Mouse (Mus musculus): ENCODE measurements around the gene Rhbdf2.
"Not testable (repeated sequence)": the region's sequence is repeated elsewhere in the genome, so short reads cannot be mapped to it uniquely, and the experiment has no call there.

Gene Rhbdf2

DNA sequence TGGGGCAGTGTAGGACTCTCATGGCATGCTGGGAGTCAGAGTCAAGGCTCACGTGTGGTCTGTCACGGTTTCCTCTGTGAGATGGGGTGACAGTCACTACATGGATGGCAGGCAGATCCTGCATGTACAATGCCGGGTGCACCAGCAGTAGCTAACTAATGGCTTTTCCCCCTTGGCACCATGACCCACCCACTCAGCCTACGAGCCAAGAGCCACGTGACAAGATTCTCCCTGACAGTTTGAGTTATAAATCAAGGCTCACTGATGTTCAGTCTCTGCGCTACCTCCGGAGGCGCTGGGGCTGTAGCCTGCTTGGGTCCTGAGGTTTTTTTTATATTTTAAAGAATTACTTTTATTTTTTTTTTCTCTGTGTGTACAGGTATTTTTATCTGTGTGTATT lies 7.3 kb downstream of the Rhbdf2 start:
- no peak for DNase-seq (ENCODE audit: low spot score in 2 of 2)

DNA sequence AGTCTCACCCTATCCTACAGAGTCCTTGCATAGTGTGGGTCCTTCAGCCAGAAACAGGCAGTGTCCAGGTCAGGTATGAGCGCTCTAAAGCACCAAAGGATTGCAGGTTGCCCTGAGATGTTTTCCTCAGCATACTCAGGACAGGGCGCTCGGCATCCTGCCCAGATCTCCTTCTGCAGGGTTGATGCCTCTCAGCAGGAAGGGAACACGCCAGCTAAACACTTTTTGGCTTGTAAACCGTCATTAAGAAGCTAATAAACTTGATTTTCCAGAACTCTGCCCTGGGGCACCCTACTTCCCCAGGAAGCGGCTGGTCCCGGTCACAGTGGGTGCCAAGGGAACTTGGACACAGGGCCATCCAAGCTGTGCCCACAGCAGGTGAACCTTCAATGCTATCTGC lies 7.7 kb downstream of the Rhbdf2 start:
- no peak for DNase-seq (ENCODE audit: low spot score in 2 of 2)

DNA sequence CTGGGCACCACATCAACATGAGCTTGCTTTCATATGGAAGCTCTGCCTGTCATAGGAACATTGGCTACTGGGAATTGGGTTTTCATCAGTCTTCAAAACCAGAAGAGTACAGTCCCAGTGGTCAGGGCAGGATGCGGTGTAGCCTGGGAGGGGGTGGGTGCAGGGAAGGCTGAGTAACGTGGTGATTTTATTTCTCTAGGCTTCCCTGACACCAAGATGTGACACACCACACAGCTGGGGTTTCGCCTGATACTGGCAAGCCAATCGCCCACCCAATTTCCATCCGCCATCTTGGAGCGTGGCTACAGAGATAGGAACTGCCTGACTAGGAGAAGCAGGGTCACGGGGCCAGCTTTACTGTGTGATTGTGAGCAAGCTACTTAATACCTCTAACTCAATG lies 8.2 kb downstream of the Rhbdf2 start:
- DNase-seq (ENCODE audit: low spot score in 2 of 2) = no peak

DNA sequence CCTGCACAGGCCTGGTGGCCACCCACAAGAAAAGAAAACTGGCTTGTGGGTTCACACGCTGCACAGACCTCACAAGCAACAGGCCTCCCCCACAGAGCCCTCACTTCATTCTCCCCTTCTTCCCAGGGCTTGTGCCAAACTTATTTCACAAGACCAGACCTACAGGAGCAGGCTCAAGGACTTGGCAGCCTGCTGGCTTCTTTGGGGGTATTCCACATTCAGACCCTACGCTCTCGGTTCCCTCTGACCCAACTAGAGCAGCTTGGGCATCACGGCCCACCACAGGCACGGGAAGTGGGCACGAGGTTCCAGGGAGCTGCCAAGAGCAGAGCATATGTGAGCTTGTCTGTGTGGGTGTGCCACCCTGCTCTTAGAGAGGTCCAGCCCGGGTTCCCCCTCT lies 9.2 kb downstream of the Rhbdf2 start:
- DNase-seq (ENCODE audit: low spot score in 2 of 2) = no peak

DNA sequence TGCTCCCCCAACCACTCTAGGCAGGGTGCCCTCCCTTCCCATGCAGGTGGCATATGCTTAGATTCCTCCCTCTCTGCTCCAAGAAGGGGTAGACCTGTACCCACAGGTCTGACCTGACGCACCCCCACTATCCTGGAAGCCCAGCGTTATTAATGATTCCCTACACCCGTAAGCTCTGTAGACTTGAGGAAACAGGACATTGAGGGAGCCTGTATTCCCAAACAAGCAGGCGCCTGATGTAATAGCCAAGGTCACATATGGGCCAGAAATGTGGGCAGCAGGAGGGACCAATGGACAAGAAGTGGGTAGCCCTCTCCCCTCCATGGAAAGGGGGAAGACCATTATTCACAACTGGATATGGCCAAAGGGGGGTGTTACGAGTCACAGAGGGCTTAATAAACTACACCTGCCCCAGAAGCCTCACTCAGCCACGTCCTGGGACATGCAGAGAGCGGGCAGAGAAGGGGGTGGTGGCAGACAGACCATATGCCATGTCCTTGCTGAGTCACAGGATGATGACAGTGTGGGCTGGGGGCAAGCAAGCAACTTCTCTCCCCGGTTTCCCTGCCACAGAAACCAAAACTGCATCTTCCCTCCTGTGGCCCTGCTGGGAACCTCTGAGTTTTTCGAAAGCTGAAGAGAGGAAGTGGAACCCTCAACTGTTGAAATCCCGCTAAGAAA lies 10.2 kb downstream of the Rhbdf2 start:
- DNase-seq (ENCODE audit: low spot score in 2 of 2) = no peak

DNA sequence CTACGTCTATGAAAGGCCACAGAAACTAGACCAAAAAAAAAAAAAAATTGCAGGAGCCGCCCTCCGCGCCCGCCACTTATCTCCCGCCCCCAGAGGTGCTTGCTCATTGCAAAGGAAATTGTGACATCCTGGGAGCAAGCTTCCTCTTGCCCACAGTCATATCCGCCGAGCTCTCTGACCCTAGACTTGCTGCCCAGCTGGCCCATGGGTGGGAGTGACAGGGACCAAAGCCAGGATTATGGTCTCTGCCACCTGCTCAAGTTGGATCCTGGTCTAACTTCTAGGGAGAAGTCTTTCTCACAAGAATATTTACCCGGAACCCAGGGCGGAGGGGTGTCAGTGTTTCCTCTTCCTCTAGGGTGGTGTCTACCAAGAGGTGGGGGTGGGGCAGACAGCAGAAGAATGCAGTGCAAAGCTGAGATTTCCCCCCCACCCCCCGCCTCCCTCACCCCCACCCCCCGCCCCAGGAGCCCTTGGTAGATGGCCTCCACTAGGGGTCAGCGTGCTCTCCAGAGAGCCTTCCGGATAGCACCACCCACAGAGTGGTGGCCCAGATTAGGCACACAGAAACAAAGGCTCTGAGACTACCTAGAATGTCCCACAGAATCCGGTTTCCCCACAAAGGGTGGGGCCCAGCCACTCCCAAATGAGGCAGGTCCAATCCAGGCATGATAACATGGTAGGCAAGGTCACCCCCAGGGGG lies 10.9 kb downstream of the Rhbdf2 start:
- peak; percentile 81 to 85 for DNase-seq (ENCODE audit: low spot score in 2 of 2)

DNA sequence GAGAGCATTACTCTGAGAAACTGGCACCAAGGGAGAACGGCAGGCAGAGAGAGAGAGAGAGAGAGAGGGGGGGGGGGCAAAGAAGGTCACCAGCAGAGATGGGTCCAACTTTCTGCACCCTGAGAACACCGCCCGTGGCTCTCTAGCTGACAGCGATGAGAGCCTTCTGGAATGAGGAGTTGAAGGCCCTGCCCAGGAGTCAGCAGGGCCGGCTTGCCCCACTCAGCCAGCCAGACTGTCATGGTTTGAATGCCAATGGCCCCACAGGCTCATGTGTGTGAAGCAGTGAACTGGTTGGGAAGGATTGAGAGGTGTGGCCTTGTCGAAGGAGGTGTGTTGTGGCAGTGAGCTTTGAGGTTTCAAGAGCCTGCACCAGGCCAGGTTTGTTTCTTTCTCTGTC lies 13.6 kb downstream of the Rhbdf2 start:
- DNase-seq (ENCODE audit: low spot score in 2 of 2) = no peak

DNA sequence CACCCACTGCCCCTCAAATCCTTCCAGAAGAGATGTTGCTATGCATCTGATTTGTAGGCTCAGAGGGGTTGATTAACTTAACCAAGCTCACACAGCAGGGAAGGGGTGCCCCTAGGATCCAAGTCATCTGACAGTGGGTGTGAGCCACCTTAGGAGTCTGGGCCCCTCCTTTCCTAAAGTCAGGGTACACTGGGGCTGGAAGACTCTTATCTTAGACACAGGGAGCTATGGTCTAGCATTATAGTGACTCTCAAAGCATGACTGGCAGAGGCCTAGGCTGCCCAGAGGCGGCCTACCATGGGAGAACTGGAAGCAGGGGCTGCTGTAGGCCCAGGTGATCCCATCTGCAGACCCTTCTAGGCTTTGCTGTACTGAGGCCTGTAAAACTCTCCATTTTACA lies 14.3 kb downstream of the Rhbdf2 start:
- DNase-seq (ENCODE audit: low spot score in 2 of 2) = no peak

DNA sequence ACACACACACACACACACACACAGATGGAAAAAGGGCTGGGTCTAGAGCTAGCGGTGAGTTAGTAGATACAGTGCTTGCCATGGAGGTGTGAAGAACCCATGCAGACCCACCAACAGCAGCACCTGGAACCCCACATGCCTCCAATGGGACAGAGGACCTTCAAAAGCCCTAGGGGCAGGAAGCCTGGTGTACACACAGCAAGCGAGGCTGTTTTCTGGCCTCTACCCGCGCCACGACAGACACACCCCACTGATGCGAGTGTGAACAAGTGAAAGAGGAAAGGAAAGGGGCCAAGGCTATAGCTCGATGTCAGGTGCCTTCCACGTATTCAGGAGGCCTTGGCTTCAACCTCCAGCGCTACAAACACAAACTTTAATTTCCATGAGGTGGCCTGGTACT lies 14.9 kb downstream of the Rhbdf2 start:
- no peak for DNase-seq (ENCODE audit: low spot score in 2 of 2)

DNA sequence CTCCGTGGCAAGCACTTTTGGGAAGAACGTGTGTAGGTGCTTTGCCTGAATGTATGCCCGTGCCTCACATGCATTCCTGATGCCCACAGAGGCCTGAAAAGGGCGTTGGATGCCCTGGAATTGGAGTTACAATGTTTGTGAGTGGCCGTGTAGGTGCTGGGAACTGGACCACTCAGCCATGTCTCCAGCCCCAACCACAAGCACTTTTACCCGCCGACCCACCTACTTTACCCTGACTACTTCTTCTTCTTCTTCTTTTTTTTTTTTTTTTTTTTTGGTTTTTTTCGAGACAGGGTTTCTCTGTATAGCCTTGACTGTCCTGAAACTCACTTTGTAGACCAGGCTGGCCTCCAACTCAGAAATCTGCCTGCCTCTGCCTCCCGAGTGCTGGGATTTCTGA lies 15.7 kb downstream of the Rhbdf2 start:
- DNase-seq (ENCODE audit: low spot score in 2 of 2) = not testable (repeated sequence)

DNA sequence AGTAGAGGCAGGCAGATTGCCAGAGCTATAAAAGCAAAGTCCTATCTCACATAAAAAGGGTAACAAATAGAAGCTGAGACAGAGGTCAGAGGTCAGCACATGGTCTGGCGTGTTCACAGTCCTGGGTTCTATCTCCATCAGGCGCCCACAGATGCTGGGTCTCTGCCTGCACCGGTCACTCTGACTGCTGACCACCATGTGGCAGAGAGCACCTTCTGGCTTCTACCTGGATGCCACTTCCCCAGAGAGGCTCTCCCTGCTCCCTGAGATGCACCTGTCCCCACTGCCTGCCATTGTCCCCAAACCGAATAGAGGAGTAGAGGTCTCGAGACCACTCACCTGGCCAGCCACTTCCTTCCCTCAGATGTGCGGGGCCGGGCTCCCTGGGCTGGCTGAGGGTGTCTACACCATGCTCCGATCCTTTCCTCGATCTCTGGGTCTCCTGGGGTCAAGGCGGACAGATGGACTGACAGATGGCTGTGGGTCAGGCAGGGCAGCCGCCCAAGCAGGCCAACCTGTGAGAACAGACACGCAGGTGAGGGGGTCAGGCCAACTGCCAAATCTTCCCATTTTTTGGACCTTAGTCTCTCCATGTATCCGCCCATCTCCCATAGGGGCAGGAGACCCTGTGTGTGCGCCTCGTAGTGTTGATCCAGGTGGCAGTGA lies 16.7 kb downstream of the Rhbdf2 start:
- DNase-seq (ENCODE audit: low spot score in 2 of 2) = no peak

DNA sequence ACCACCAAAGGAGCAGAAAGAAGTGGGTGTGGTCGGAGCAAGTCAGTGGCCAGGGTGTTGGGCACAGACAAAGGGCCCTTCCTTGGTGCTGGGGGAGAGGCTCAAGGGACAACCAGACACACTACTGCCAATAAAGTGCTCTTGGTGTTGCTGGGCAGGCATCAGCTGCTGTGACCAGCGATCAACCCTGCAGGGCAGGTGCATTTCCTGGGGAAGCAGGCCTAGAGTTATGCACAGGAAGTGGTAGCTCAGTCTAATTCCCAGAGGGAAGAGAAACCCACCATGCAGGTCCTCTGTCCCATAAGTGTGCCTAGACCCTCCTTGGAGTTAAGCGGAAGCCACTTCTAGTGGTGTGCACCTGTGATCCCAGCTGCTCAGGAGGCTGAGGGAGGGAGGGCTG lies 19.1 kb downstream of the Rhbdf2 start:
- DNase-seq (ENCODE audit: low spot score in 2 of 2) = no peak

DNA sequence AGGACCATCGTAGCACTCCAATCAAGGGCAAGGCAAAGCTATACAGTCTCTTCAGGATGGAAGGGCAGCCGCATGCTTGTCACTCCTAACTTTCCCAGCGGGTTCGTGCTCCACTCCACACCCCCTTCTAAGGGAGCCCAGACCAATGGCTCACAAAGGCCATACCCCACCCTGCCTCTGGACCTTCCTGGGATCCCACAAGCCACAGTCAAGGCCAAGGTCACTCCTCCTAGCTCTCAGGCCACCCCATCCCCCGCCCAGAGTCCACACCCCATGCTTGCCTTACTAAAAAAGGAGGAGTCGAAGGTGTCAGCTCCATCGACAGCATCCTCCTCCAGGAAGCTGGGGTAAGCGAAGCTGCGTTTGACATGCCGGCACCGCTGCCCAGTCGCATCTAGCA lies 22.7 kb downstream of the Rhbdf2 start:
- no peak for DNase-seq (ENCODE audit: low spot score in 2 of 2)

DNA sequence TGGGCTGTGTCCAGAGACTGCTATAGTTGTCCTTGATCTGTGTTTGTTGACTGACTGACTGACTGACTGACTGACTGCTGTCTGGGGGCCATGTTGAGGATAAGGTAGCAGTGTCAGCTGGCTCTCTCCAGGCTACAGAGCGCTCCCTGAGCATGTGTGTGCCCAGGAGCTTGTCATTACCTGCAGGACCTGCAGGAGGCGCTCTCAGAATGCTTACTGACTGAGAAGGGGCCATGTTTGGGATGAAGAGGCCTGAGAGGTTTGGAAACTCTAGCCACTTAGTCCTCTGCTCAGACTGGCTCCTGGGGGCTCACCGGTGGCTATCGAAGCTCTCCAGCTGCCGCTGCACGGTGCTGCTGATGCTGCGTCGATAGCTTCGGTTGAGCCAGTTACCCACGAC lies 23.5 kb downstream of the Rhbdf2 start:
- DNase-seq (ENCODE audit: low spot score in 2 of 2) = no peak

DNA sequence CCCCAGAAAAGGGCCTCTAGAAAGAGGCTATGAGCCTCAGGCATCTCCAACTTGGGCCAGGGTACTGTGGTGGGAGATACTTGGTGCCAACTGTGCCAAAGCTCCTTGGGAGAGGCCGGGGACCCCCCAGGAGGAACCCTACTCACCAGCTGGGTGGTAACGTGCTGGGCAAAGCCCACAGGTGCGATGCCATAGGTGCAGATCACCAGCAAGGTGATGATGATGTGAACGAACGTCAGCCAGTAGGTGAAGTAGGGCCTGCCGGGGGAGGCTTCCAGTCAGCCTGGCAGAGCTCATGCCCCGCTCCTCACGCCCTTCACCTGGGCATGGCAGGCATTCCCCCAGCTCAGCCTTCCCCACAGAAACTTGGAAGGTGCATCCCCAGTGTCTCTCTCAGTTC lies 24.8 kb downstream of the Rhbdf2 start:
- DNase-seq (ENCODE audit: low spot score in 2 of 2) = no peak

DNA sequence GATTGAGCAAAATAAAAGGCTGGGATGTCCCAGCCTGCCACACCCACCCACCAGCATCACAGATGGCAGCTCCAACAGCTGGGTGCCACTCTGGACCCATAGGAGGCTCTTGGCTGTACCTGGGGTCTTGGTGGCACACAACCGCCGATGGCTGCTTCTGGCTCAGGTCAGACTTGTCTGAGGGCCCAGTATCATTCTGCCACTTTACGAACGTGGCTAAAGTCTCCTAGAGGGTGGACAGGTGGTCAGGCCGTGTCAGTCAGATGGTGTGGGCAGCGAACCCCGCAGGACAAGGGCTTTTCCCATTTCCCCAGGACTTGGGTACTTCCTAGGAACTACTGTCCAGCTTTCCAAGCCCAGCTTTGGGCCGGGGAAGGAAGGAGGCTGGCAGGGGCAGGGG lies 25.7 kb downstream of the Rhbdf2 start:
- DNase-seq (ENCODE audit: low spot score in 2 of 2) = no peak

DNA sequence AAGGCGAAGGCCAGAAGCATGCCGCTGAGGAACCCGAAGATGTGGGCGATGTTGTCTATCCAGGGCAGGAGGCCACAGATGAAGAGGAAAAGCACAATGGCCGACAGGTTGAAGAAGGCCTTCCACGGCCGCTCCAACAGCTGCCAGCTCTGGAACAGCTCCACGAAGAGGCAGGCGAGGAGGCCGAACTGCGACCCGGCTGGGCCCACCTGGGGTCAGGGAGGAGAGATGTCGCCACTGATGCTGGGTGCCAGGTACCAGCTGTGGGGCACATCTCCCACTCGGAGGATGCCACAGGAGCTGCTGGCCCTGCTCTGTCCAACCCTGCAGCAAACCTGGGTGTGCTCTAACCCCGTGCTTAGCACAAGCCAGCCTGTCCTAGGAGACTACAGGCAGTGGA lies 27.6 kb downstream of the Rhbdf2 start:
- DNase-seq (ENCODE audit: low spot score in 2 of 2) = no peak

DNA sequence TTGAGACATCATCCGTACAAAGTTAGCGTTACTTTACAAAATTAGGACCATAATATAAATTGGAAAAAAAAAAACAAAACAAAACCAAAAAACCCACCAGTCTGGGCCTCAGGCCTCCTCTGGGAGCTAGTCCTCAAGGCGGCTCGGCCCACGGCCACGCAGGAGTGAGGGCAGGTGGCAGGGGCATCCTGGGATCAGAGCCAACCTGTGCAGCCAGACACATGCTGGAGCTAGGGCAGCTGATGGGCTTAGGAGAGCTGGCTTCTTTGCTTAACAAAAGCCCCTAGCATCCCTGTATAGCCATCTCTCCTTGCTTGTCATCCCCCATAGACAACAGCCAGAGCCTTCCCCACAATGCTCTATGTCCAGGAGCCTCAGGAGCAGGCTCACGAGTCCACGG lies 28.6 kb downstream of the Rhbdf2 start:
- no peak for DNase-seq (ENCODE audit: low spot score in 2 of 2)

DNA sequence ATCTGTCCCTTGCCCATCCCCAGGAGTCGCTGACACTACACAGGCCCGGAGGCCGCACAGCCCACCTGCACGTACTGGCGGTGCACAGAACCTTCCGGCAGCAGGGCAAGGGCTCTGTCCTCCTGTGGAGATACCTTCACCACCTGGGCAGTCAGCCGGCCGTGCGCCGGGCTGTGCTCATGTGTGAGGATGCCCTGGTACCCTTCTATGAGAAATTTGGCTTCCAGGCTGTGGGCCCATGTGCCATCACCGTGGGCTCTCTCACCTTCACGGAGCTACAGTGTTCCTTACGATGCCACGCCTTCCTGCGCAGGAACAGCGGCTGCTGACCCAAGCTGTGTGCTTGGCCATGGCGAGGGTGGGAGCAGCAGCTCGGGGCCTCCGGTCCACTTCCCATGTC lies 30.1 kb downstream of the Rhbdf2 start:
- DNase-seq (ENCODE audit: low spot score in 2 of 2) = no peak

DNA sequence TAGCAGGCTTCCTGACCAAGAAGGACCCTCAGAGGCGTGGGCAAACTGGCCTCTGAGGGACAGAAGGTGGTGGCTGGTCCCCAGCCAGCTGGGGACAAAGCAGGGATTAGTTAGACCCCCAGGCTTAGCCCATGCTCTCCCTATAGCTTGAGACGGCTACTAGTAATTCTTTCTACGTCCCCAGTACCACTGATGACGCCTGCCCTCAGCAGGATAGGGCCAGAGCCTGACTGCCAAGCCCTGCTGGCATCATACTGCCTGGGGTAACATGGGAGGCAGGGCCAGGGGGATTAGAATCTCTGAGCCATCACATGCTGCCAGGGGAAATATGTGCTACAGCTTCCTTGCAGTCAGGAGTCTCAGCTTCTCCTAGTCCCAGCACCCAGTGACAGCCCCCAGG lies 33.5 kb downstream of the Rhbdf2 start:
- DNase-seq (ENCODE audit: low spot score in 2 of 2) = no peak

DNA sequence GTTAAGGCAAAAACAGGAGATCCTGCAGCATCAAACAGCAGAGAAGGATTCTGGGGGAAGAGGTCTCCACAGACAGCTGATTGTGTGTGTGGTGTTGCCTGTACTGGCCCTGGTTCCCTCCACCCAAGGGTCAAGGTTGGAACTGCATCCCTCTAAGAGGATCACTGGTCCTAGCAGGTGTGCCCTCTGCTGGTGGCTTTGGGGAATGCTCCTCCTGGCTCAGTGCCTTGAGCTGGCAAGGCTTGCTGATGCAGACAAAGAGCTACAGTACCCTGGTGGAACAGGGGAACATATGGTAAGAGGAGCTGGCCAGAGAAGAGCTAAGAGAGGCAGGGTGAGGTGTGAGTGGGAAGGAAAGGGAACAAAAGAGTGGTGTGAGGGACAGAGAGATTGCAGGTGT lies 34.4 kb downstream of the Rhbdf2 start:
- DNase-seq (ENCODE audit: low spot score in 2 of 2) = peak; percentile 83 to 93

DNA sequence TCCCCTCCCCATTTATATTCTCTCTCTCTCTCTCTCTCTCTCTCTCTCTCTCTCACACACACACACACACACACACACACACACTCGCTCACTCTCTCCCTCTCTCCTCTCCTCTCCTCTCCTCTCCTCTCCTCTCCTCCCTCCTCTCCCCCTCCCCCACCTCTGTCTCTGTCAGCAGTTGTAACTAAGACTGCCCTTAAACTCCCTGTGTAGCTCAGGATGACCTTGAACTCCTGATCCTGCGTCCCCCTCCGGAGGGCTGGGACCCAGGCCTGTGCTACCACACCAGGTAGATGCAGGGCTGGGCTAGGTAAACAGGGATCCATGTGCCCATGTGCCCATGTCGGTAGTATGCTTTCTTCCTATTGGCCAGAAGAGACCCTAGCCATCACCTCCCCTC lies 35.2 kb downstream of the Rhbdf2 start:
- DNase-seq (ENCODE audit: low spot score in 2 of 2) = no peak

DNA sequence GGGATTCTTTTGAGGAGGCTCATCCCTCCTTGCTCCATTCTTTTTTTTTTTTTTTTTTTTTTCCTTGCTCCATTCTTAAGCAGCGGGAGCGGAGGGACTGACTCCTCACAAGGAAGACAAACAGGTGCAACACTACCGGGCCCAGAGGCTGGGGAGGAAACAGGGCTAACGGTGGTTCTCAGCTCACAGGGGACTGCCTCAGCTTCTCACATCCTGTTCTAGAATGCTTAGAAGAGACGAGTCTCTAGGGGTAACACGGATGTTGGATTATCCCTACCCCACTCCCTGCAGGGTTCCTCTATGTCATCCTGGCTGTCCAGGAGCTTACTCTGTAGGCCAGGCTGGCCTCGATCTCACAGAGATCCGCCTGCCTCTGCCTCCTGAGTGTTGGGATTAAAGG lies 37.2 kb downstream of the Rhbdf2 start:
- no peak for DNase-seq (ENCODE audit: low spot score in 2 of 2)
